Mouse (Mus musculus) gastrocnemius, postnatal 25 days (tissue): ENCODE measurements around the gene Lrrc4b. TPM values are rescaled to one million over a fixed set of nuclear protein-coding genes. Genes with fewer than 3 reads are reported as not detected.

Experiments
- DNase-seq: peaks from one replicate; pipeline ENCODE4 v3.0.0; 2022
- microRNA-seq, 2 experiments: library from miRNA; unstranded; fragments of <30 nt; microRNA quantifications; one replicate each; pipeline ENCODE4 v1.2.0; 2021; ENCODE audit warnings: borderline replicate concordance in 2 of 2
- total RNA-seq, 2 experiments: library from RNA; stranded (reverse); gene quantifications; 1 replicate in 1 of 2; 2 replicates in 1 of 2; pipeline ENCODE4 v1.2.3; 2021

Lrrc4b gene
- total RNA-seq, 2 experiments from 2014 or later, result 0.24 to 0.43 TPM

- no peak for DNase-seq
Observed at GRCm38 (mm10) chr7:44487936-44488335, 59.1 kb downstream of the Lrrc4b start.

DNA sequence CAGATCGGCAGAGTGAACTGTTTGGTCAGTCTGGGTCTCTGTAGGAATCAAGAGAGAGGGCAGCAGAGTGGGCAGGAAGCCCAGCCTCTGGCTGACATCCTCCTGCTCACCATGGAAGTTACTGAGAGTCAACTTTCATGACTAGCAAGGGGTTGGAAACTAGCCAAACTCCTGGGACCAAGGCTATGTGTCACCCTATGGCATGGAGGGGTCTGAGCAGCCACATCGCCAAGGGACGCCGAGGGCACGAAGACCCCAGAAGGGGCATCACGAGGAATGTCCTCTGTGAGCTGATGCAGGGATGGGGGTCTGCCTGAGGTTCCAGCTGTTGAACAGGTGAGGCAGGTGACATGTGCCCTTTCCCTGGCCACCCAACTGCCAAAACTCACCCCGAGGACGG lies 59.7 kb downstream of the Lrrc4b start:
- DNase-seq, result no peak

- no peak for DNase-seq
Observed at GRCm38 (mm10) chr7:44490281-44490680, 61.5 kb downstream of the Lrrc4b start.

DNA sequence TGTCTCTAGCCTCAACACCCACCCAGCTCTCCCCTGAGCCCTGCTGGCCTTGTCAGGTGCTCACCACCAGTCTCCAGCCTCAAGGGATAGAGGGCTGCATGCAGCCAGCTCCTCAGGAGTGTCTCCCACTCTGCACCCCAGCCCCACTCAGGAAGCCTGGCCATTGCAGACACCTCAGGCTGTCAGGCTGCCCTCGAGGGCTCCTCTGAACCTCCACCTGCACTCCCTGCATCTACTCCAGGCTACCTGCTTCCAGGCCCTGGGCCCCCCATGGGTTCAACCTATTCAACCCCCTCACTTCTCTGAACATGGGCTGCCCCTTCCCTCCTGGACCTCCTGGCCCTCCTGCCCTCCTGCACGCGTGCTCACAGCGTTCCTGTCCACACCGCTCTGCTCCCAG lies 62.6 kb downstream of the Lrrc4b start:
- DNase-seq, result no peak

- DNase-seq, result no peak
Observed at GRCm38 (mm10) chr7:44492166-44492826, 63.5 kb downstream of the Lrrc4b start.

DNA sequence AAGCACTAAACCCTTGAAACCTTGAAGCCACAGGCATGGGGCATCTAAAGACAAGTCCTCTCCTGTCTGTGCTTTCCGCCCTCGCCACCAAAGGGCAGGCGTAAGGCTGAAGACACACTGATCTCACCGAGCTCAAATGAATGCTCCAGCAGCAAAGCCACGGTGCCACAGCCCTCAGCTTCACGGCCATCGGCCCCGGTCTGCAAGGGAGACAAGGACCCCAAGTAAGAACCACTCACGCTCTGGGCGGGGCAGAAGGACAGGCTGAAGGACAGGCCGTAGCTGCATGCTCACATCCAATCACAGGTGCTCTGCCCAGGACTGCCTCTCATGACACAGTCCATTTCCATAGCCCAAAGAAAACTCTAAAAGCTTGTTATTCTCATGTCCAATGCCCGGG lies 65.9 kb downstream of the Lrrc4b start:
- no peak for DNase-seq

DNA sequence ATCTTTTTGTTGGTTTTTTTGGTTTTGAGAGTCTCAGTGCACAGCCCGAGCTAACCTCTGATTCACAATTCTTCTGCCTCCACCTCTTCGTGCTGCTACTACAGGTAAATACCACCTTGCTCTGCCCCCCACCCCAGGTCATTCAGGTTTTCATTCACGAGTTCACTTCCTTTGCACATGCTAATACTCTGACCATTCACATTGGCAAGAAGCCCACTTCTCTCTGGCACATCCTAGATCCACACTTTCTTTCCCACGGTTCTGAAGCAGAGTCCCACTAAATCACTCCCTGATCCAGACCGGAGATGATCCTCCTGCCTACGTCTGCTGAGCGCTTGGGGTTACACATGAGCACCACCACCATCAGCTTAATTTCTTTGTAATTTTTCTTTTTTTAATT lies 66.3 kb downstream of the Lrrc4b start:
- no peak for DNase-seq

DNA sequence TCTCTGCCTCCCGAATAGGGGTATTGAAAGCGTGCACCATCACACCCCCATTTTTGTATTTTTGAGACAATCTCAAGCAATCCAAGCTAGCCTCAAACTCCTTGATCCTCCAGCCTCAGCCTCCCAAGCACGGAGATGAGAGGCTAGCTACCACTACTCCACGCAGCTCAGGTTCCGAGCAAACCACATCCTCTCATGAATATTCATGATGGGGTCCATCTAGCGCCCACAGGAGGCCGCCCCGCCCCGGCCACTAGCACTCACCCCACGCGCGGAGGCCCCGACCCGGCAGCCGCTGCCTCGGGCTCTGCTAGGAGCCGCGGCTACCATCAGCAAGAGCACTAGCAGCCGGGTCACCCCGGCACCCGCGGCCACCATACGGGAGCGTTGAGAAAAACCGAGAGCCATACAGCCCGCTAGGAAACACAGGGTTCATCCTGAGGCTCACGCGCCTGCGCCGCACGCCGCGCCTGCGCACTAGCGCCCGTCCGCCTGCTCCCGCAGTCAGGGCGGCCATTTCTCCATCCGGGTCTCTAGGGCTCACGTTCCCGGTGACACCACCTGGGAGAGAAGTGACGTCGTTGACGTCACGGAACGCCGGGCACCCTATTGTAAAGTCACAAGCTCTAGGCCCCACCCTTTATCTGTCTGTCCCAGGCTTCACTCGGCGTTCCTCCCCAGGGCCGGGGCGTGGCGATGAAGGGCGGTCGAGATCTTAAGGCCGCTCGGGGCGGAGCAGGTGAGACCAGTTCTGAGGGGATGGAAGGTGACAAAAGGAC lies 67.4 kb downstream of the Lrrc4b start, which contains the start of the genes Emc10 and Fam71e1:
TSS of gene Emc10 (minus strand) at position 538 of the 779 bp plus-strand sequence.
TSS of gene Fam71e1 (plus strand) at position 590 of the 779 bp plus-strand sequence.
- peak; percentile 94 for DNase-seq

GRCm38 (mm10) chr7:44496771-44497109 lies 67.9 kb downstream of the Lrrc4b start:
- DNase-seq, result no peak

- no peak for DNase-seq
Observed at GRCm38 (mm10) chr7:44497361-44498055, 68.7 kb downstream of the Lrrc4b start.

GRCm38 (mm10) chr7:44498922-44499321 lies 70.1 kb downstream of the Lrrc4b start:
- DNase-seq, result no peak

DNA sequence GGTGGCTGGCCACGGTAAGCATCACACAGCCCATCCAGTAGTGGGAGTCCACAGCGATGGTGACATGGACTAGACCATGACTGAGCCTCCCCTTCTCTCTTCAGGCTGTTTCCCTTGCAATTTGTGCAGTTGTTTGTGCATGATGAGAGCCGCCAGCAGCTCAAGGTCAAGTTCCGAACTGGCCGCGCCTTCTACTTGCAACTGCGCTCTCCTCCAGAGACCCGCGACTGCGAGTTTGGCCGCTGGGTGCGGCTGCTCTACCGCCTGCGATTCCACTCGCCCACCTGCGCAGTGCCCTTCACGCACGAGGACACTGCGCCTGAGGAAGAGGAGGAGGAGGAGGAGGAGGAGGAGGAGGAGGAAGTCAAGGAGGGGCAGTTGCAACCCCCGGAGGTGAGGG lies 71.2 kb downstream of the Lrrc4b start:
- no peak for DNase-seq

DNA sequence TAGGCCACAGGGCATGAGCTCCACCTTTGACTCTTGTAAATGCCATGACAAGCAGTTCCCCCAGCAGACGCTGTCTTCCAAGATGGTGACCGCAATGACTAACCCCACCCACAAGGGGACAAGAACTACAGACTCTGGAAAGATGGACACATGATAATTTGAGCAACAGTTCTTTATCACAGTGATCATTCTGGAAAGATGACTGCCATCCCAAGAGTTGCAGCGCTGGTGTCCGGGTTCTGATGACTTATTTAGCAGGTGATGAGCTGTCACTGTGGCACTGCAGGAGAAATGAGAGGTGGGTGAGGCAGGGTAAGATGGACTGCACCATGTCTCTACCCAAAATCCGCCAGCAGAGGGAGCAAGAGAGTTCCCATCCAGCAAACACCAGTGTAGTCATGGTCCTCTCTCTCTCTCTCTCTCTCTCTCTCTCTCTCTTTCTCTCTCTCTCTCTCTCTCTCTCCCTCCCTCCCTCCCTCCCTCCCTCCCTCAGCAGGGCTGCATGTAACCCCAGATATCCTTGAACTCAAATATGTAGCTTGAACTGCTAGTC lies 72.8 kb downstream of the Lrrc4b start:
- DNase-seq, result no peak

- no peak for DNase-seq
Observed at GRCm38 (mm10) chr7:44507491-44507890, 78.7 kb downstream of the Lrrc4b start.

Small RNA genes lying within 50 kb of the gene (microRNA-seq; reads per million reads assigned to microRNA genes)
- 0 to 0.26 reads per million in 2 experiments for gene Mir7052

Other genes starting within 250 kb of the Lrrc4b start
- gene Klk1b24, start 240.8 kb upstream of the Lrrc4b start, total RNA-seq, result not detected
- not detected for gene Klk1b3, start 230.8 kb upstream of the Lrrc4b start, total RNA-seq
- gene Klk1b4, start 221.6 kb upstream of the Lrrc4b start, total RNA-seq, result not detected
- not detected for gene Klk1b5, start 213.1 kb upstream of the Lrrc4b start, total RNA-seq
- not detected for gene Klk1, start 203.7 kb upstream of the Lrrc4b start, total RNA-seq
- not detected for gene Gm36864, start 192.8 kb upstream of the Lrrc4b start, total RNA-seq
- gene 1700028J19Rik, start 182.3 kb upstream of the Lrrc4b start, total RNA-seq, result under 1 TPM; 0.36 to 0.43 TPM
- gene 2410002F23Rik, start 182.3 kb upstream of the Lrrc4b start, total RNA-seq, result 1 to 10 TPM; 6.1 to 8.0 TPM
- not detected for gene Acp4, start 171.6 kb upstream of the Lrrc4b start, total RNA-seq
- not detected for gene Gm15517, start 167.6 kb upstream of the Lrrc4b start, total RNA-seq
- gene Clec11a, start 122.1 kb upstream of the Lrrc4b start, total RNA-seq, result 1 to 10 TPM; 1.9 to 2.6 TPM
- gene Shank1, start 118.8 kb upstream of the Lrrc4b start, total RNA-seq, result under 1 TPM; 0.49 to 0.54 TPM
- gene Syt3, start 44.9 kb upstream of the Lrrc4b start, total RNA-seq, result 1 to 10 TPM; 1.1 to 1.8 TPM
- gene 1700008O03Rik, start 43.2 kb upstream of the Lrrc4b start, total RNA-seq, result not detected
- gene Aspdh, start 36.4 kb downstream of the Lrrc4b start, total RNA-seq, result not detected
- 10 to 100 TPM; 62.8 to 69.1 TPM for gene Josd2, start 39.0 kb downstream of the Lrrc4b start, total RNA-seq
- 10 to 100 TPM; 41.4 to 53.2 TPM for gene Emc10, start 67.5 kb downstream of the Lrrc4b start, total RNA-seq
- gene Fam71e1, start 67.6 kb downstream of the Lrrc4b start, total RNA-seq, result 1 to 10 TPM; 2.5 to 2.9 TPM
- 1,000 to 10,000 TPM; 3,676 to 4,447 TPM for gene Mybpc2, start 95.6 kb downstream of the Lrrc4b start, total RNA-seq
- under 1 TPM in 1 of 2 experiments, not detected in 1; 0.24 TPM for gene Spib, start 103.1 kb downstream of the Lrrc4b start, total RNA-seq
- 1 to 10 TPM; 4.7 to 5.2 TPM for gene Pold1, start 119.8 kb downstream of the Lrrc4b start, total RNA-seq
- 10 to 100 TPM; 27.0 to 29.3 TPM for gene Nr1h2, start 124.9 kb downstream of the Lrrc4b start, total RNA-seq
- gene Napsa, start 143.4 kb downstream of the Lrrc4b start, total RNA-seq, result under 1 TPM in 1 of 2 experiments, not detected in 1; 0.16 TPM
- 1 to 10 TPM; 4.3 to 4.8 TPM for gene Kcnc3, start 161.6 kb downstream of the Lrrc4b start, total RNA-seq
- gene Myh14, start 241.8 kb downstream of the Lrrc4b start, total RNA-seq, result 10 to 100 TPM; 23.0 to 24.7 TPM